Mouse (Mus musculus) neural tube, embryonic 10.5 days (tissue): ENCODE measurements around the gene Lcat.

ENCODE experiments used
- DNase-seq: peaks from one replicate; pipeline ENCODE4 v3.0.0-alpha.2; 2017; ENCODE audit warnings: low spot score; ENCODE audit errors: extremely low spot score

Lcat gene

GRCm38 (mm10) chr8:105889756-105890465 is 53.3 kb downstream of the Lcat start:
- no peak for DNase-seq
